Mouse (Mus musculus) 3134 (cell line): ENCODE measurements around the gene Gpr137.
"Not testable (repeated sequence)": the region's sequence is repeated elsewhere in the genome, so short reads cannot be mapped to it uniquely, and the experiment has no call there.

ENCODE experiments used
- DNase-seq: peaks from one replicate; pipeline ENCODE4 v3.0.0-alpha.2; 2011; ENCODE audit warnings: low spot score; ENCODE audit not compliant: insufficient read length; ENCODE audit errors: extremely low read depth

Gene Gpr137

GRCm38 (mm10) chr19:6907811-6908540 lies 34.3 kb downstream of the Gpr137 start:
- no peak for DNase-seq

GRCm38 (mm10) chr19:6907094-6907493 lies 35.2 kb downstream of the Gpr137 start:
- DNase-seq: no peak

DNA sequence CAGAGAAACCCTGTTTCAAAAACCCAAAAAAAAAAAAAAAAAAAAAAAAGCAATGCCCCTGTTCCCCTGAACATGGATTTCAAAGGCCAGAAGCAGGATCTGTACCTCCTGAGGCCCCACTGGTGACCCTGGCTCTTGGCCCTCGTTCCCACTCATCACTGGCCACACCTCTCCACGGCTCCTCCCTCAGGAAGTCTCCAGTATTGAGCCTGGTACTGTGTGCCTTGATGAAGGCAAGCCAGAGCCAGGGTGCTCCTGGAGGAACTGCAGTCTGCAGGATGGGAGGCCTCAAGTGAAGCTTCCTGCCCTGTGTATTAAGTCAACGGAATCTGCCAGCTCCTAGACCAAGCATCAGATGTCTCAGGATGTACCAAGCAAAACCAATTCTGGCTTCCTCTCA lies 36.1 kb downstream of the Gpr137 start:
- no peak for DNase-seq

GRCm38 (mm10) chr19:6905498-6906159 lies 36.7 kb downstream of the Gpr137 start:
- DNase-seq: no peak

- no peak for DNase-seq
These were observed 37.4 kb downstream of the Gpr137 start for GRCm38 (mm10) chr19:6904846-6905245.

GRCm38 (mm10) chr19:6903031-6903430 lies 39.2 kb downstream of the Gpr137 start:
- no peak for DNase-seq

- no peak for DNase-seq
These were observed 42.6 kb downstream of the Gpr137 start for GRCm38 (mm10) chr19:6899641-6900040.

DNA sequence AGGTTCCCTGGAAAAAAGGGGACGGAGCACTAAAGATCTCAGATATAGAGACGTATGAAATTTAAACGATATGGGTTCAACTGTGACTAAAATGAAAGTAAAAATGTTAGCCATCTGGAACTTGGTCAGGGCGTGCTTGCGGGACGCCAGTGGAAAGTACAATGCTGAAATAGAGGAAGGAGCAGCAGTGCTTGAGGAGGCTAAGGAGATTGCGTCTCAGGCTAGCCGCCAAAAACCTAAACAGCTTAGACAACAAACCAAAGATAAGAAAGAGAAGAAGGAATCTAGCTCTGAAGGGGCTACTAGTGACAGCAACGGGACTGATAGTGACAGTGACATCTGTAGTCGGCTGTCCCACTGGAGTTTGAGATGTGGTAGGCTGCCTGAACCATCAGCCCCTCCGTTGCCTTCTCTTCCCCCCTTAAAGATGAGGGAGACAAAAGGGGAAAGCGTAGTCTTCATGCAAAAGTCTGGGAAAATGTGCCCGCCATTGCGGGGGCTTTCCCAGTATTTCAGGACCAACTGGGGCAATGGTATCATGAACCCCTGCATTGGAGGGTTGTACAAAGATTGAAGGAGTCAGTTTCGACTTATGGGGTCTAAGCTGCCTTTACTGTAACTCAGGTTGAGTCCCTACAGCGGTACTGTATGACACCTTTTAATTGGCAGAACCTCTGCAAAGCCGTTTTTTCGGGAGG lies 46.5 kb downstream of the Gpr137 start:
- DNase-seq: not testable (repeated sequence)

DNA sequence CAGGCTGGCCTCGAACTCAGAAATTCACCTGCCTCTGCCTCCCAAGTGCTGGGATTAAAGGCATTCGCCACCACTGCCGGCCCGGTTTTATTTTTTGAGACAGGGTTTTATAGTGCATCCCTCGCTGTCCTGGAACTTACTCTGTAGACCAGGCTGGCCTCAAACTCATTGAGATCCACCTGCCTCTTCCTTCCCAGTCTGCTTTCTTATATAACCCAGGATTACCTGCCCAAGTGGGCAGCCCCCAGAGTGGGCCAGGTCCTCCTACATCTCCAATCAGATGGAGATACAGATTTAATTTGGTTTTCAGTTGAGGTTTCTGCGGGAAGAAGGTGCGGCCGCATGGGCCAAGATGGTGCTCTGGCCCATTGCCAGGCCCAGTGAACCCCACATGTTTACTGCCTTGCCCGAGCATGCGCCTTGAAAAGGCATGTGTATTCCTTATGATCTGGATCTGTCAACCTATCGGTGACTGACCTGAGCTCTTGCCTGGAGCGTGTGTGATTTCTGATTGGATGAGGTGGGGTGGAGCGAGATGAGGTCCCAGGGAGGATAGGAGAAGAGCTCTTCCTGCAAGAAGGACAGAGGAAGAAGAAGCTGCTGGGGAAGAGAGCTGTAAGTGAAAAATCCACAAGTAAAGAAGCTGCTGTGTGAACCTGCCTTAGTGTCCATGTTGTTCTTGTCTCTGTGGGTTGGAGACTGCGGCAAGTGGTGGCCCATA lies 48.4 kb downstream of the Gpr137 start:
- no peak for DNase-seq

GRCm38 (mm10) chr19:6892512-6892911 lies 49.8 kb downstream of the Gpr137 start:
- DNase-seq: no peak
